Mouse (Mus musculus) neural tube, embryonic 13.5 days (tissue): ENCODE data around the gene Ncl. TPM values are rescaled to one million over a fixed set of nuclear protein-coding genes. Genes with fewer than 3 reads are reported as not detected.

Experiments used
- ATAC-seq: fragments of 200-750 bp; cut with Nextera tagmentation; 2 replicates; pipeline ENCODE4 v1.8.0; 2017; ENCODE audit warnings: low read depth, mild to moderate bottlenecking, moderate TSS enrichment, moderate library complexity
- H3K27ac ChIP-seq: fragments of 300-500 bp; sonication (generic); replicated peaks from 2 replicates; pipeline ENCODE4 v1.5.1; 2015; ENCODE audit warnings: moderate library complexity, mild to moderate bottlenecking, inconsistent platforms
- H3K27me3 ChIP-seq: fragments of 300-500 bp; sonication (generic); 2 replicates; pipeline ENCODE4 v1.6.1; 2015; ENCODE audit warnings: mild to moderate bottlenecking, inconsistent platforms
- H3K36me3 ChIP-seq: fragments of 300-500 bp; sonication (generic); 2 replicates; pipeline ENCODE4 v1.6.1; 2015; ENCODE audit warnings: mild to moderate bottlenecking, inconsistent platforms
- H3K4me1 ChIP-seq: fragments of 300-500 bp; sonication (generic); replicated peaks from 2 replicates; pipeline ENCODE4 v1.6.1; 2015; ENCODE audit warnings: inconsistent platforms
- H3K4me2 ChIP-seq: fragments of 300-500 bp; sonication (generic); 2 replicates; pipeline ENCODE4 v1.6.1; 2015; ENCODE audit warnings: inconsistent platforms, mild to moderate bottlenecking, moderate library complexity
- H3K4me3 ChIP-seq: fragments of 300-500 bp; sonication (generic); 2 replicates; pipeline ENCODE4 v1.5.1; 2015; ENCODE audit warnings: mild to moderate bottlenecking, inconsistent platforms
- H3K9ac ChIP-seq: fragments of 300-500 bp; sonication (generic); 2 replicates; pipeline ENCODE4 v1.6.1; 2015; ENCODE audit warnings: moderate library complexity, mild to moderate bottlenecking, inconsistent platforms
- H3K9me3 ChIP-seq: fragments of 300-500 bp; sonication (generic); 2 replicates; pipeline ENCODE4 v1.6.1; 2016; ENCODE audit warnings: inconsistent platforms
- WGBS: fragments of 180-500 bp; shearing (Covaris S2); methylation state at CpG from one replicate; pipeline ENCODE4 v1.1.7; 2015; 5-methylcytosine and 5-hydroxymethylcytosine counted together
- polyA plus RNA-seq: library from polyadenylated mRNA; unstranded; fragments of >200 nt; fragmentation: Nextera tagmentation; extraction: Ambion mirVana; gene quantifications from 2 replicates; pipeline ENCODE4 v1.2.1, GENCODE M21; 2015

Gene Ncl
- polyA plus RNA-seq, 1 experiment from 2014 or later = 213 TPM

GRCm38 (mm10) chr1:86358229-86358905 is 833 bp downstream of the Ncl start:
- Histone ChIP-seq H3K27me3 (no peaks in the 10 kb centered on the region), H3K27ac (peak overlapping the region; percentile 98), H3K4me1 (peaks cover 28% of the 10 kb centered on the region), H3K4me3 (peak overlapping the region; percentile 81), H3K9ac (peak overlapping the region; percentile 92), H3K36me3 (peaks cover 43% of the 10 kb centered on the region), H3K9me3 (no peaks in the 10 kb centered on the region), H3K4me2 (peak overlapping the region; percentile 81)
- no peak for ATAC-seq
- WGBS = under 1% methylated on average over 41 of the region's 41 CpGs

GRCm38 (mm10) chr1:86354186-86354585 is 5.0 kb downstream of the Ncl start:
- Histone ChIP-seq H3K4me2 (no peak overlapping the region), H3K9me3 (no peaks in the 10 kb centered on the region), H3K4me1 (peaks cover 17% of the 10 kb centered on the region), H3K36me3 (peaks cover 83% of the 10 kb centered on the region), H3K9ac (no peak overlapping the region), H3K27ac (no peak overlapping the region), H3K4me3 (no peak overlapping the region), H3K27me3 (no peaks in the 10 kb centered on the region)
- no peak for ATAC-seq
- 94% methylated on average over 2 of the region's 2 CpGs for WGBS

- H3K4me3 ChIP-seq = no peak overlapping the region
- H3K9ac ChIP-seq = no peak overlapping the region
- WGBS = 90% methylated on average over 8 of the region's 8 CpGs
- no peaks in the 10 kb centered on the region for H3K4me1 ChIP-seq
- peaks cover 92% of the 10 kb centered on the region for H3K36me3 ChIP-seq
- no peak overlapping the region for H3K27ac ChIP-seq
- no peaks in the 10 kb centered on the region for H3K27me3 ChIP-seq
- ATAC-seq = no peak
- no peak overlapping the region for H3K4me2 ChIP-seq
- H3K9me3 ChIP-seq = no peaks in the 10 kb centered on the region
These were observed 8.6 kb downstream of the Ncl start for GRCm38 (mm10) chr1:86350576-86350975.

- H3K9ac ChIP-seq = no peak overlapping the region
- H3K4me1 ChIP-seq = no peaks in the 10 kb centered on the region
- H3K4me2 ChIP-seq = no peak overlapping the region
- 81% methylated on average over 1 of the region's 1 CpGs for WGBS
- H3K9me3 ChIP-seq = no peaks in the 10 kb centered on the region
- no peak overlapping the region for H3K27ac ChIP-seq
- no peak for ATAC-seq
- H3K36me3 ChIP-seq = peaks cover 84% of the 10 kb centered on the region
- H3K27me3 ChIP-seq = no peaks in the 10 kb centered on the region
- no peak overlapping the region for H3K4me3 ChIP-seq
These were observed 9.5 kb downstream of the Ncl start for GRCm38 (mm10) chr1:86349696-86350095.

- WGBS = 92% methylated on average over 3 of the region's 3 CpGs
- ATAC-seq = no peak
- H3K4me1 ChIP-seq = no peaks in the 10 kb centered on the region
- H3K4me3 ChIP-seq = no peak overlapping the region
- no peaks in the 10 kb centered on the region for H3K9me3 ChIP-seq
- H3K9ac ChIP-seq = no peak overlapping the region
- peaks cover 79% of the 10 kb centered on the region for H3K36me3 ChIP-seq
- H3K4me2 ChIP-seq = no peak overlapping the region
- no peak overlapping the region for H3K27ac ChIP-seq
- H3K27me3 ChIP-seq = no peaks in the 10 kb centered on the region
These were observed 10.0 kb downstream of the Ncl start for GRCm38 (mm10) chr1:86349201-86349600.

- WGBS = 60% methylated on average over 4 of the region's 4 CpGs
- Histone ChIP-seq H3K4me1 (no peaks in the 10 kb centered on the region), H3K27ac (no peak overlapping the region), H3K9me3 (no peaks in the 10 kb centered on the region), H3K36me3 (peaks cover 75% of the 10 kb centered on the region), H3K9ac (no peak overlapping the region), H3K4me2 (no peak overlapping the region), H3K4me3 (no peak overlapping the region), H3K27me3 (no peaks in the 10 kb centered on the region)
- no peak for ATAC-seq
These were observed 10.4 kb downstream of the Ncl start for GRCm38 (mm10) chr1:86348801-86349200.

GRCm38 (mm10) chr1:86348083-86348482 is 11.1 kb downstream of the Ncl start:
- ATAC-seq = no peak
- Histone ChIP-seq H3K4me1 (no peaks in the 10 kb centered on the region), H3K4me3 (no peak overlapping the region), H3K9me3 (no peaks in the 10 kb centered on the region), H3K36me3 (peaks cover 67% of the 10 kb centered on the region), H3K4me2 (no peak overlapping the region), H3K9ac (no peak overlapping the region), H3K27me3 (no peaks in the 10 kb centered on the region), H3K27ac (no peak overlapping the region)
- WGBS = 50% methylated on average over 1 of the region's 1 CpGs

GRCm38 (mm10) chr1:86347716-86348045 is 11.5 kb downstream of the Ncl start:
- no peaks in the 10 kb centered on the region for H3K27me3 ChIP-seq
- ATAC-seq = no peak
- H3K4me3 ChIP-seq = no peak overlapping the region
- H3K27ac ChIP-seq = no peak overlapping the region
- no peak overlapping the region for H3K9ac ChIP-seq
- H3K9me3 ChIP-seq = no peaks in the 10 kb centered on the region
- WGBS = 88% methylated on average over 1 of the region's 1 CpGs
- no peaks in the 10 kb centered on the region for H3K4me1 ChIP-seq
- H3K36me3 ChIP-seq = peaks cover 65% of the 10 kb centered on the region
- no peak overlapping the region for H3K4me2 ChIP-seq

- 83% methylated on average over 3 of the region's 3 CpGs for WGBS
- peaks cover 59% of the 10 kb centered on the region for H3K36me3 ChIP-seq
- no peak overlapping the region for H3K9ac ChIP-seq
- no peaks in the 10 kb centered on the region for H3K27me3 ChIP-seq
- no peaks in the 10 kb centered on the region for H3K9me3 ChIP-seq
- no peaks in the 10 kb centered on the region for H3K4me1 ChIP-seq
- H3K4me3 ChIP-seq = no peak overlapping the region
- no peak overlapping the region for H3K4me2 ChIP-seq
- ATAC-seq = no peak
- no peak overlapping the region for H3K27ac ChIP-seq
These were observed 12.1 kb downstream of the Ncl start for GRCm38 (mm10) chr1:86346851-86347715.

- H3K9me3 ChIP-seq = no peaks in the 10 kb centered on the region
- ATAC-seq = no peak
- no peak overlapping the region for H3K4me3 ChIP-seq
- H3K27me3 ChIP-seq = no peaks in the 10 kb centered on the region
- no peak overlapping the region for H3K4me2 ChIP-seq
- H3K36me3 ChIP-seq = peaks cover 48% of the 10 kb centered on the region
- H3K9ac ChIP-seq = no peak overlapping the region
- 94% methylated on average over 4 of the region's 4 CpGs for whole genome bisulfite sequencing
- no peak overlapping the region for H3K27ac ChIP-seq
- no peaks in the 10 kb centered on the region for H3K4me1 ChIP-seq
These were observed 13.2 kb downstream of the Ncl start for GRCm38 (mm10) chr1:86345956-86346355.

- 98% methylated on average over 4 of the region's 4 CpGs for WGBS
- H3K9me3 ChIP-seq = no peaks in the 10 kb centered on the region
- no peak overlapping the region for H3K4me3 ChIP-seq
- ATAC-seq = no peak
- H3K4me2 ChIP-seq = no peak overlapping the region
- H3K36me3 ChIP-seq = peaks cover 39% of the 10 kb centered on the region
- no peak overlapping the region for H3K27ac ChIP-seq
- H3K9ac ChIP-seq = no peak overlapping the region
- H3K27me3 ChIP-seq = no peaks in the 10 kb centered on the region
- no peaks in the 10 kb centered on the region for H3K4me1 ChIP-seq
These were observed 14.1 kb downstream of the Ncl start for GRCm38 (mm10) chr1:86345069-86345468.

GRCm38 (mm10) chr1:86343969-86344861 is 15.0 kb downstream of the Ncl start:
- Histone ChIP-seq H3K9ac (no peak overlapping the region), H3K27ac (no peak overlapping the region), H3K9me3 (no peaks in the 10 kb centered on the region), H3K4me2 (no peak overlapping the region), H3K4me1 (no peaks in the 10 kb centered on the region), H3K36me3 (peaks cover 31% of the 10 kb centered on the region), H3K4me3 (no peak overlapping the region), H3K27me3 (no peaks in the 10 kb centered on the region)
- ATAC-seq = no peak
- 79% methylated on average over 4 of the region's 4 CpGs for WGBS
